Mouse (Mus musculus) MEL (cell line): ENCODE results near the gene Tmem59l. TPM values are rescaled to one million over a fixed set of nuclear protein-coding genes. Genes with fewer than 3 reads are reported as not detected.

Experiments used
- DNase-seq: peaks from one replicate; pipeline ENCODE4 v3.0.0; 2011; ENCODE audit warnings: low read depth, low spot score
- H3K27ac ChIP-seq: 2 replicates; pipeline ENCODE4 v1.5.1; 2012; ENCODE audit warnings: low read depth, mild to moderate bottlenecking, control low read depth, low read length, moderate library complexity; ENCODE audit not compliant: control insufficient read depth
- H3K27me3 ChIP-seq, 2 experiments: fragments of 150-350 bp in 1 of 2; sonication (generic) in 1 of 2; 2 replicates each; pipeline ENCODE4 v1.6.1; 2012; ENCODE audit warnings: low read length in 2 of 2, mild to moderate bottlenecking in 2 of 2, improper control_type of control experiment in 1 of 2, moderate library complexity in 1 of 2; ENCODE audit not compliant: insufficient read depth in 2 of 2, control insufficient read depth in 1 of 2
- H3K36me3 ChIP-seq, 2 experiments: 2 replicates each; pipeline ENCODE4 v1.6.1; 2012 to 2014; ENCODE audit warnings: low read length in 2 of 2, improper control_type of control experiment in 1 of 2, inconsistent platforms in 1 of 2, mild to moderate bottlenecking in 1 of 2; ENCODE audit not compliant: insufficient read depth in 2 of 2, control insufficient read depth in 1 of 2
- H3K4me1 ChIP-seq, 2 experiments: fragments of 150-350 bp in 1 of 2; sonication (generic) in 1 of 2; 2 replicates each; pipeline ENCODE4 v1.6.1; 2012; ENCODE audit warnings: low read length in 2 of 2, improper control_type of control experiment in 1 of 2, mild to moderate bottlenecking in 1 of 2; ENCODE audit not compliant: insufficient read depth in 2 of 2, control insufficient read depth in 1 of 2
- H3K4me3 ChIP-seq, 2 experiments: fragments of 150-350 bp in 1 of 2; sonication (generic) in 1 of 2; 2 replicates each; pipeline ENCODE4 v1.5.1; 2012; ENCODE audit warnings: low read depth in 2 of 2, low read length in 2 of 2, mild to moderate bottlenecking in 2 of 2, moderate library complexity in 2 of 2, control low read depth in 1 of 2, improper control_type of control experiment in 1 of 2; ENCODE audit not compliant: control insufficient read depth in 1 of 2, insufficient read depth in 1 of 2
- H3K79me2 ChIP-seq: 2 replicates; pipeline ENCODE4 v1.6.1; 2012; ENCODE audit warnings: mild to moderate bottlenecking, low read length, moderate library complexity; ENCODE audit not compliant: control insufficient read depth, poor library complexity, insufficient read depth
- H3K9ac ChIP-seq: 2 replicates; pipeline ENCODE4 v1.6.1; 2012; ENCODE audit warnings: low read depth, mild to moderate bottlenecking, control low read depth, low read length, moderate library complexity; ENCODE audit not compliant: control insufficient read depth, poor library complexity, severe bottlenecking
- H3K9me3 ChIP-seq: fragments of 150-350 bp; sonication (generic); replicated peaks from 2 replicates; pipeline ENCODE4 v1.6.1; 2012; ENCODE audit warnings: mild to moderate bottlenecking, low read length, improper control_type of control experiment, moderate library complexity; ENCODE audit not compliant: insufficient read depth
- EP300 ChIP-seq, 2 experiments: IDR thresholded peaks; 2 replicates each; pipeline ENCODE4 v1.6.1; 2011; ENCODE audit warnings: improper control_type of control experiment in 2 of 2, low read length in 2 of 2, low read depth in 1 of 2, mild to moderate bottlenecking in 1 of 2
- ETS1 ChIP-seq: IDR thresholded peaks from 2 replicates; pipeline ENCODE4 v1.6.1; 2012; ENCODE audit warnings: low read depth, mild to moderate bottlenecking, inconsistent platforms, low read length, improper control_type of control experiment, moderate library complexity
- GABPA ChIP-seq: IDR thresholded peaks from 2 replicates; pipeline ENCODE4 v1.6.1; 2012; ENCODE audit warnings: low read depth, mild to moderate bottlenecking, inconsistent platforms, low read length, improper control_type of control experiment, moderate library complexity
- GATA1 ChIP-seq: IDR thresholded peaks from 2 replicates; pipeline ENCODE4 v1.6.1; 2011; ENCODE audit warnings: low read depth, low read length, improper control_type of control experiment
- MAFK ChIP-seq: IDR thresholded peaks from 2 replicates; pipeline ENCODE4 v1.6.1; 2011; ENCODE audit warnings: low read depth, mild to moderate bottlenecking, low read length, improper control_type of control experiment, borderline replicate concordance
- MAX ChIP-seq: IDR thresholded peaks from 2 replicates; pipeline ENCODE4 v1.6.1; 2011; ENCODE audit warnings: low read length, improper control_type of control experiment
- MEF2A ChIP-seq: IDR thresholded peaks from 2 replicates; pipeline ENCODE4 v1.6.1; 2014; ENCODE audit warnings: low read depth, mild to moderate bottlenecking, inconsistent platforms, low read length, improper control_type of control experiment; ENCODE audit not compliant: poor library complexity, insufficient replicate concordance, severe bottlenecking; ENCODE audit errors: extremely low read depth
- MYB ChIP-seq: IDR thresholded peaks from 2 replicates; pipeline ENCODE4 v1.6.1; 2011; ENCODE audit warnings: mild to moderate bottlenecking, low read depth, low read length, improper control_type of control experiment
- MYC ChIP-seq: IDR thresholded peaks from 2 replicates; pipeline ENCODE4 v1.6.1; 2011; ENCODE audit warnings: low read depth, mild to moderate bottlenecking, low read length, improper control_type of control experiment, moderate library complexity
- NRF1 ChIP-seq: IDR thresholded peaks from 2 replicates; pipeline ENCODE4 v1.6.1; 2014; ENCODE audit warnings: low read depth, mild to moderate bottlenecking, inconsistent platforms, low read length, improper control_type of control experiment, moderate library complexity; ENCODE audit not compliant: poor library complexity, insufficient read depth, severe bottlenecking
- SIN3A ChIP-seq: IDR thresholded peaks from 2 replicates; pipeline ENCODE4 v1.6.1; 2012; ENCODE audit warnings: low read length, improper control_type of control experiment, inconsistent platforms
- TCF12 ChIP-seq: IDR thresholded peaks from 2 replicates; pipeline ENCODE4 v1.6.1; 2014; ENCODE audit warnings: low read depth, mild to moderate bottlenecking, inconsistent platforms, low read length, improper control_type of control experiment, moderate library complexity
- UBTF ChIP-seq: IDR thresholded peaks from 2 replicates; pipeline ENCODE4 v1.6.1; 2012; ENCODE audit warnings: low read depth, mild to moderate bottlenecking, inconsistent platforms, low read length, improper control_type of control experiment, moderate library complexity, borderline replicate concordance; ENCODE audit not compliant: insufficient read depth
- USF2 ChIP-seq, 2 experiments: IDR thresholded peaks; 2 replicates each; pipeline ENCODE4 v1.6.1; 2011 to 2012; ENCODE audit warnings: improper control_type of control experiment in 2 of 2, low read length in 2 of 2, borderline replicate concordance in 1 of 2, inconsistent platforms in 1 of 2, low read depth in 1 of 2, mild to moderate bottlenecking in 1 of 2; ENCODE audit not compliant: insufficient read depth in 1 of 2
- ZC3H11A ChIP-seq: IDR thresholded peaks from 2 replicates; pipeline ENCODE4 v1.6.1; 2012; ENCODE audit warnings: low read depth, mild to moderate bottlenecking, inconsistent platforms, low read length, improper control_type of control experiment
- ZKSCAN1 ChIP-seq: IDR thresholded peaks from 2 replicates; pipeline ENCODE4 v1.6.1; 2012; ENCODE audit warnings: low read depth, mild to moderate bottlenecking, inconsistent platforms, low read length, improper control_type of control experiment, moderate library complexity
- polyA plus RNA-seq, 2 experiments: library from polyadenylated mRNA; stranded (reverse) in 1 of 2; unstranded in 1 of 2; fragments of >175 nt in 1 of 2; fragments of >200 nt in 1 of 2; gene quantifications; 2 replicates each; pipeline versions ENCODE4 v1.2.1 to v1.2.4; 2012; ENCODE audit warnings: low replicate concordance in 2 of 2, low read depth in 1 of 2; ENCODE audit not compliant: insufficient read length in 2 of 2, insufficient read depth in 1 of 2, missing spikeins in 1 of 2
- total RNA-seq: library from RNA; depleted of rRNA; stranded (reverse); fragments of 300-350 nt; gene quantifications from 2 replicates; pipeline ENCODE4 v1.2.3, GENCODE M21; 2012

Tmem59l gene
- total and polyA plus RNA-seq, 3 experiments, result not detected

- Histone ChIP-seq H3K36me3 (no peaks in the 10 kb centered on the region; a peak in 1 of 4 replicates), H3K4me1 (0 out of 4 replicates have a peak, but pooled peaks cover 0 to 5% of the 10 kb centered on the region in 2 experiments), H3K9ac (no peak overlapping the region), H3K27ac (no peak overlapping the region), H3K27me3 (no peaks in the 10 kb centered on the region), H3K79me2 (no peaks in the 10 kb centered on the region), H3K4me3 (no peak overlapping the region), H3K9me3 (no peaks in the 10 kb centered on the region)
- DNase-seq, result no peak
- TF ChIP-seq USF2 (IDR thresholded peaks at IDR 0.05; ENCODE audit: borderline replicate concordance in 1 of 2, insufficient read depth in 1 of 2, low read depth in 1 of 2, low read length in 2 of 2) (no peak), ZKSCAN1 (no peak)
These were observed 41.2 kb downstream of the Tmem59l start for GRCm38 (mm10) chr8:70445988-70446387.

GRCm38 (mm10) chr8:70443326-70443725 is 43.8 kb downstream of the Tmem59l start:
- Histone ChIP-seq H3K9me3 (no peaks in the 10 kb centered on the region), H3K4me3 (no peak overlapping the region), H3K36me3 (peaks cover 0 to 3% of the 10 kb centered on the region in 2 experiments; a peak in 1 of 4 replicates), H3K27me3 (no peaks in the 10 kb centered on the region), H3K4me1 (peaks cover 2 to 15% of the 10 kb centered on the region in 2 experiments; a peak in 3 of 4 replicates), H3K9ac (no peak overlapping the region), H3K79me2 (peaks cover 9% of the 10 kb centered on the region), H3K27ac (peak overlapping the region; percentile 17; the same call in 1 of the 2 replicates)
- peak; percentile 69 for DNase-seq
- TF ChIP-seq ETS1 (peak; percentile 60), EP300 (IDR thresholded peaks at IDR 0.05; ENCODE audit: low read depth in 1 of 2, low read length in 2 of 2) (peak in 1 of 2 experiments; percentile 35; a peak in 2 of 4 replicates), MAFK (0 out of 2 replicates have a peak, but pooled peaks have one; percentile 14), GATA1 (no peak)

GRCm38 (mm10) chr8:70441565-70441964 is 45.6 kb downstream of the Tmem59l start:
- H3K4me1 ChIP-seq, result peaks cover 2 to 15% of the 10 kb centered on the region in 2 experiments; a peak in 3 of 4 replicates
- TF ChIP-seq MYB, result no peak
- no peak for TF ChIP-seq GABPA
- no peak for TF ChIP-seq MAX
- no peak for TF ChIP-seq USF2 (IDR thresholded peaks at IDR 0.05; ENCODE audit: borderline replicate concordance in 1 of 2, insufficient read depth in 1 of 2, low read depth in 1 of 2, low read length in 2 of 2)
- no peak for TF ChIP-seq UBTF
- TF ChIP-seq MEF2A, result no peak
- TF ChIP-seq SIN3A, result no peak
- TF ChIP-seq TCF12, result no peak
- no peak for TF ChIP-seq MYC
- TF ChIP-seq ZC3H11A, result no peak
- TF ChIP-seq NRF1, result no peak
- no peak for TF ChIP-seq MAFK
- TF ChIP-seq, all 39 proteins: peak for 0
- H3K27ac ChIP-seq, result no peak overlapping the region
- no peak for DNase-seq
- no peak overlapping the region for H3K4me3 ChIP-seq
- H3K36me3 ChIP-seq, result peaks cover 0 to 3% of the 10 kb centered on the region in 2 experiments; a peak in 1 of 4 replicates
- no peak overlapping the region for H3K9ac ChIP-seq
- no peaks in the 10 kb centered on the region for H3K27me3 ChIP-seq
- peaks cover 10% of the 10 kb centered on the region for H3K79me2 ChIP-seq
- no peaks in the 10 kb centered on the region for H3K9me3 ChIP-seq
